Mouse (Mus musculus) spleen, postnatal 14 days (tissue): ENCODE data around the gene Gprasp1.
A peak's percentile ranks its signal among the peaks of the same experiment; 100 is the strongest.
"Not testable (repeated sequence)": the region's sequence is repeated elsewhere in the genome, so short reads cannot be mapped to it uniquely, and the experiment has no call there.

Experiments
- DNase-seq, 2 experiments: peaks; one replicate each; pipeline ENCODE4 v3.0.0; 2021 to 2022; ENCODE audit warnings: low spot score in 2 of 2

Gprasp1 gene

GRCm38 (mm10) chrX:135742304-135743055 lies at the start of gene Gprasp1, which contains the start of gene Armcx5:
TSS of gene Gprasp1 (plus strand) at chrX:135742733.
TSS of gene Armcx5 (plus strand) at chrX:135742733.
- DNase-seq = peak; percentile 61 to 74

- no peak for DNase-seq
These were observed 48.9 kb upstream of the Gprasp1 start, which contains the start of gene Tcp11x2 for GRCm38 (mm10) chrX:135693633-135694032. TSS of gene Tcp11x2 (minus strand) at chrX:135693790.

DNA sequence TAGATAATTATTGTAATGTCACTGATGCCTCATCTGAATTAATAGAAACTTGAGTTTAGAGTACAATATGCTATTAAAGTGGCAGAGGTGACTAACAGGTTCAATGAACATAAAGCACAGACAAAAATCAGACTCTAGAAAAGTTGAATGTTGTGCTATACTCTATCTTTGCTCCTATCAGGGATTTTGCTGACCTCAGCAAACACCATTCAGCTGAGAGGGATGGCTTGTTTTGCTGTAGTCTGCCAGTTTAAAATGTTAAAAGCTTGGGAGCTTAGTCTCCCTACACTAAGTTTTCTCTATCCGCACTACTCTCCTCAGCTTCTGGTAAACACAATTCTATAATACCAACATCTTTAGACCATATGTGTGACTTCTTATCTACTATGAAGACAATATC lies 39.4 kb upstream of the Gprasp1 start:
- no peak for DNase-seq

DNA sequence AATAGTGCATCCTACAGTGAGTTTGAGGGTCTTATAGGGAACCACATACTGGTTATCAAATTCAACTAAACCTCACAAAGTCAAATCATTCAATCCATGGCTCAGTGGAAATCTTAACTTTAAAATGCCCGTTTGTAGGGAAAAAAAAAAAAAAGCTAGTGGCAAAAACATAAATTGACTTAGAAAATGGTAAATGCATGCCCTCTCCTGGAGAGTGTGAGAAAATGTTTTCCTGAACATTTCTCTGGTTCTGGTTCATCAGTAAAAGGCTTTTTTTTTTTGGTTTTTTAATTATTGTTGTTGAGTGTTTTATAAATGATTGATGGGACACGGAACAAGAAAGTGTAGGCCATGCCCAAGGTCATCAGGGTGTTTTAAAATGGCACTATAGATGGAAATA lies 38.2 kb upstream of the Gprasp1 start:
- DNase-seq = no peak

GRCm38 (mm10) chrX:135712845-135713244 lies 29.7 kb upstream of the Gprasp1 start:
- no peak for DNase-seq

DNA sequence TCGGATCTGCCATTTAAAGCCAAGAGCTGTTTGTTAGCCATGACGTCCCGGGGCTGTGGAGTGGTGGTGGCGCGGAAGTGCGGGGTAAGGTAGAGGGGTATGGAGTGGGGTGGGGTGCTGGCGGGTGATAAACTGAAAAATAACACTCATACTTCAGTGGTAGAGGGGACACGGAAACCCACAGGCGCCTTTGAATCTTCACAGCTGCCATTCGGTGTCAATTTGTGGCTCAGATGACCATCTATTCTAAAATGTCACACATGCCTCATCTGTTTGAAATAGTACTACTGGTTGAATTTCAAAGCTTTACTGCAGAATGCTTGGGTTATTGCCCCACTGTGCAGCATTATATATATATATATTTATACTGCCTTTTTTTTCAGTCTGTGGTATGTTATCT lies 17.4 kb upstream of the Gprasp1 start, which contains the start of gene Tmsb15a:
TSS of gene Tmsb15a (minus strand) at position 101 of the 400 bp plus-strand sequence.
- DNase-seq = no peak

GRCm38 (mm10) chrX:135738730-135739520 lies 3.6 kb upstream of the Gprasp1 start:
- no peak for DNase-seq

DNA sequence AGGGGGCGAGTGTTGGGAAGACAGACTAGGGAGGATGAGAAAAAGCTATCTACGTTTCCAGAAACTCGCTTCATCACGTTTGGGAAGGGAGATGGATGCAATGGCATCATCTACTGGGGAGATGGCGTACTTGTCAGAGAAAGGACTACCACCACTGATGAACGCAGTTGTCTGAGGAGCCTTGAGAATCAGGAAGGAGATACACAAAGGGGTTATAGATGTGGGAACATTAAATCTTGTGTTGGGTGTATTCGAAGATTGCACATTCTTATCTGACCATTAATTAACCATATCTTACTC lies 473 bp downstream of the Gprasp1 start:
- DNase-seq = no peak

GRCm38 (mm10) chrX:135745376-135745775 lies 2.8 kb downstream of the Gprasp1 start:
- DNase-seq = not testable (repeated sequence)

DNA sequence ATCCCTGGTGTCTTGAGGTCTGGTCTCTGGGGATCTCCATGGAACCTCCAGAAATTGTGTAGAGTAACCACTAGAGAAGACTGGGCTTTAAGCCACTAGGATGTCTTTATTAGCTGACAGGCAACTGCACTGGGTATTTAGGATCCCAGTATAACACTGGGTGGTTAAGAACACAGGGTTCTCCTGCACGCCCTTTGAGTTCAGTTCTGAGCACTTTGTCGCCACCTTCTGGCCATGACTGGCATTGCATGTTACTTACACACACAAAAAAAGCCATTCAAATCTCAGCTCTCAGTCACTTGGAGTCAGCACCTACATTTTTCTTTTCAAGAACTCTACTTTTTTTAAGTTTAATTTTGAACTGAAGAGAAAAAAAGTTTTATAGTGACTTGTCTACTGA lies 10.3 kb downstream of the Gprasp1 start:
- DNase-seq = peak; percentile 39 to 63

DNA sequence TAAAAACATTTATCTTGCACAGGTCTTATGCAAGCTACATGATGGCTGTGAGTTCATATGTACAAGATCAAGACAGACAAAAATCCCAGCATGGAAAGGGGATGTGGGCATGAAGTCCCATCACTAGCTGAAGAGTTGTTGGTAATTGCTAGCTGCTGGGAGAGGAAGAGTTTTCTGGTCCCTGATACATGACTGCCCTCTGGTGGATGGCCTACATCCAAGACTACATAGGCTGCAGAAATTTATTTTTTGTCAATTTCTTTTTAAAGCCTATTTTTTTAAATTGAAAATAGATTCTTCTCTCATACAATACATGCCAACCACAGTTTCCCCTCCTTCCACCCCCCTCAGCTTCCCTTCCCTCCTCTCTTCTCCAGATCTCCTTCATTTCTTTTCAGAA lies 19.2 kb downstream of the Gprasp1 start:
- no peak for DNase-seq

DNA sequence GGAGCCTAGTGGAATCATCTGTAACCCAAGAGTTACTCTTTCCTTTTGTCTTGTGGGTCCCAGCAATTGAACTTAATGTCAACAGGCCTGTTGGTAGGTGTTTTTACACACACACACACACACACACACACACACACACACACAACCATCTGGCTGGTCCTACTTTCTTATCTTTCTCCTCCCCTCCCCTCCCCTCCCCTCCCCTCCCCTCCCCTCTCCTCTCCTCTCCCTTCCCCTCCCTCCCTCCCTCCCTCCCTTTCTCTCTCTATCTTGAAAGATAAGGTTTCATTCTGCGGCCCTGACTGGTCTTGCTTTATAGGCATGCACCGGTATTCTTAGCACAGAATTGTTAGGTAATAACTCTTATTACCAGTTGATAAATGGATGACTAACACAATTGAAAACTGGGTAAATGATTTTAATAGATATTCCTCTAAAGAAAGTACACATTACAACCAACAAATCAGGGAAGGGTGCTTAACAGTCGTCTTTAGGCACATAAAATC lies 25.6 kb downstream of the Gprasp1 start:
- DNase-seq = no peak

GRCm38 (mm10) chrX:135768565-135768964 lies 26.0 kb downstream of the Gprasp1 start:
- DNase-seq = no peak

DNA sequence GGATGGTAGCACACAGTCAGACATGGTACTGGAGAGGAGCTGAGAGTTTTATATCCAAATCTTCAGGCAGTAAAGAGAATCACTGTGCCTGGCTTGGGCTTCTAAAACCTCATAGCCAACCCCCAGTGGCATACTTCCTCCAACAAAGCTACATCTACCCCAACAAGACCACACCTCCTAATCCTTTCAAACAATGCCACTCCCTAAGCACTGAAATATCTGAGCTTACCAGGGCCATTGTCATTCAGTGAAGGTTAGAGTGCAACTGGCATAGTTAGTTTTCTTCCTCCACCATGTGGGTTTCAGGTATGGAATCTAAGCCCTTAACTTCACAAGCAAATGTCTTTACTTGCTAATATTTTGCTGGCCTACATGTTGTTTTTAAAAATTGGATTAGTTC lies 49.0 kb downstream of the Gprasp1 start:
- no peak for DNase-seq

- no peak for DNase-seq
These were observed 49.8 kb downstream of the Gprasp1 start for GRCm38 (mm10) chrX:135792326-135792725.

GRCm38 (mm10) chrX:135795591-135796304 lies 53.2 kb downstream of the Gprasp1 start:
- peak in 1 of 2 experiments; percentile 19 for DNase-seq

DNA sequence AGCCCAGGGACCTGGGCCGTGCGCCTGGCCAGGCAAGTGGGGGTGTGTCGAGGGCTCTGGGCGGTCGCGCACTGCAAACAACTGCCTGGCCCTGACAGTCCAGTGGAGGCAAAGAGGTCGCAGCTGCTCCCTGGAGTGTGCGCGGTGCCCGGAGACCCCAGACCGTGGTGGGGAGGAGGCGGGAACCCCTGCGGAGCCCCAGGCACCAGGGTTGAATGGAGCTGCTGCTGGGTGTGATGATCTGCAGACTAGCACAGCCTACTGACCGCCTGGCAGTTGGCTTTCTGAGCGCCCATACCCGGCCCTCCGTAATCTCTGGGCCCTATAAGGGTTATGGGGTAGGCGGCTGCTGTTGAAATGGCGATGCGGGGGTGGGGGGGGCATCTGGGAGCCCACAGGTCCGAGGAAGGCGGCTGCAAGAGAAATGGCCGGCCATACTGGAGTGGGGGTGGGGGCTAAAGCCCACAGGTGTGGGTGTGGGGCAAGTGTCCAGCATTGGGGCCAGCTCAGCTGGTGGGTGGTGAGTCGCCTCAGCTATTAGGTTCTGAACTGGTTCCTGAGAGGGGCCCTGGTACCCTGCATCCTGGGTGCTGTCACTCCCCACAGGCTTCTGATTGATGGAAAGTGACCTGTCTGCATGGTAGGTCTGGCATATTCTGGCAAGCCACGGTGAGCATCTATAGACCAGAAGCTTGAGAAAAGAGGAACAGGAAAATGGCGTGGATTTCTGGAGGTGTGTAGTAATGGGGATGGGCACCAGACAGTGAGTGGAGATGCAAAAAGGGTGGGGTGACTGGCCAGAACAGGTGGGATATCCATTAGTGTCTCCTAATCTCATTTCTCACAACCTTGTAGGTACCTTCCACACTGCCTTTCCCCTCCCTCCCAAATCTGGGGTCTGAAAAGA lies 54.0 kb downstream of the Gprasp1 start:
- DNase-seq = not testable (repeated sequence)

- peak in 1 of 2 experiments; percentile 18 for DNase-seq
These were observed 54.7 kb downstream of the Gprasp1 start, which contains the start of gene Bhlhb9 for GRCm38 (mm10) chrX:135797212-135797644. TSS of gene Bhlhb9 (plus strand) at chrX:135797594.

- no peak for DNase-seq
These were observed 61.6 kb downstream of the Gprasp1 start for GRCm38 (mm10) chrX:135804149-135804548.

DNA sequence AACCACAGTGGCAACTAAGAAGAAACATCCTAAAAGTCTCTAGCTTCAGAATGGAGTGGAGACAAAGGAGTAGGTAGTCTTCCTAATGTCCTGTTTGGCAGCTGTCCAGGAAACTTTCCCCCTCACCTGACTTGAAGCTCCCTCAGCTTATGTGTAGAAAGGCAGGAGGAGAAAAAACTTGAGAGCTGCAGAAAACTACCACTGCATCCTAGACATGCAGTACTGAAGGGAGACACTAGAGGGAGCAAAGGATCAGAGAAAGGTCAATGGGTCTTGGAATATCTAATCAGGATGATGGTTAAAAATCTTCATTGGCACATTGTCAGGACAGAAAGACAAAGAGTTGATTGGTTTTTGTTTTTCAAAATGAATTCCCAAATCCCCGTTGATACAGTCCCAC lies 63.2 kb downstream of the Gprasp1 start:
- DNase-seq = no peak

DNA sequence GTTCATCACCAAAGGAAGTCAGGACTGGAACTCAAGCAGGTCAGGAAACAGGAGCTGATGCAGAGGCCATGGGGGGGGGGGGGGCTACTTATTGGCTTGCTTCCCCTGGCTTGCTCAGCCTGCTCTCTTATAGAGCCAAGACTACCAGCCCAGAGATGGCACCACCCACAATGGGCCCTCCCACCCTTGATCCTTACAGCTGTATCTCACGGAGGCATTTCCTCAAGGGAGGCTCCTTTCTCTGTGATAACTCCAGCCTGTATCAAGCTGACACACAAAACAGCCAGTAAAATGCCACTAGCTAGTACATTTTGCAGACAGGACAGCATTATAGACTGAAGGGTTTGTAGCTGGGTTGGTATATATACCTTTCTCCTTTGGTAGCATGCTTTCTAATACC lies 93.4 kb downstream of the Gprasp1 start:
- not testable (repeated sequence) for DNase-seq
